Mouse (Mus musculus): ENCODE results near the gene Thap12. TPM values are rescaled to one million over a fixed set of nuclear protein-coding genes. Genes with fewer than 3 reads are reported as not detected.

Gene Thap12
- total and polyA plus RNA-seq, 3 experiments: 29.6 to 92.9 (median 70.1) TPM

- TF ChIP-seq PAX5 (IDR thresholded peaks at IDR 0.05; ENCODE audit: low read length) (no peak), RCOR1 (conservative IDR thresholded peaks at IDR 0.05; ENCODE audit: low read depth, low read length) (no peak), MYC (IDR thresholded peaks at IDR 0.05; ENCODE audit: low read depth, low read length) (no peak)
- dilution Hi-C loops (cut with MboI; ENCODE audit: extremely low pct_ligation_motif_present, extremely low pct_unique_long_range_greater_than_20kb, low sequenced_read_pairs): no loop called here
- H3K36me3 ChIP-seq (replicated peaks in 1 of 2; ENCODE audit: control insufficient read depth in 1 of 2, insufficient read depth in 1 of 2, low read length in 1 of 2): peaks cover 8 to 23% of the 10 kb centered on the region in 2 experiments
- no peak overlapping the region for H3K4me2 ChIP-seq (ENCODE audit: insufficient read depth, low read depth, poor library complexity, severe bottlenecking)
- no peak overlapping the region for H3K27ac ChIP-seq (ENCODE audit: insufficient read depth, low read depth)
- H3K79me2 ChIP-seq (replicated peaks; ENCODE audit: control insufficient read depth, extremely low read depth, insufficient read depth, poor library complexity, severe bottlenecking): no peaks in the 10 kb centered on the region
- H3K27me3 ChIP-seq (replicated peaks): no peaks in the 10 kb centered on the region
- no peak for DNase-seq (ENCODE audit: extremely low read depth)
- no peak overlapping the region for H3K4me3 ChIP-seq (replicated peaks in 1 of 3; ENCODE audit: low read depth in 2 of 3, low read length in 2 of 3, poor library complexity in 1 of 3)
- H3K9ac ChIP-seq (ENCODE audit: insufficient read depth, low read depth): no peak overlapping the region
- in situ Hi-C loops (cut with MboI; ENCODE audit: low pct_ligation_motif_present, low pct_unique_long_range_greater_than_20kb, low sequenced_read_pairs): no loop called here
- H3K9me3 ChIP-seq (replicated peaks; ENCODE audit: low read length): no peaks in the 10 kb centered on the region
- peaks cover 0 to 4% of the 10 kb centered on the region in 2 experiments; a peak in 1 of 4 replicates for H3K4me1 ChIP-seq (ENCODE audit: control insufficient read depth in 1 of 2, insufficient read depth in 2 of 2)
These were observed 18.7 kb downstream of the Thap12 start for GRCm38 (mm10) chr7:98721623-98722022.

- Histone ChIP-seq H3K36me3 (replicated peaks in 1 of 2; ENCODE audit: control insufficient read depth in 1 of 2, insufficient read depth in 1 of 2, low read length in 1 of 2) (no peaks in the 10 kb centered on the region), H3K79me2 (replicated peaks; ENCODE audit: control insufficient read depth, extremely low read depth, insufficient read depth, poor library complexity, severe bottlenecking) (no peaks in the 10 kb centered on the region), H3K4me2 (ENCODE audit: insufficient read depth, low read depth, poor library complexity, severe bottlenecking) (no peak overlapping the region), H3K9me3 (replicated peaks; ENCODE audit: low read length) (no peaks in the 10 kb centered on the region), H3K4me1 (ENCODE audit: control insufficient read depth in 1 of 2, insufficient read depth in 2 of 2) (peaks cover 11 to 14% of the 10 kb centered on the region in 2 experiments), H3K27ac (ENCODE audit: insufficient read depth, low read depth) (no peak overlapping the region), H3K9ac (ENCODE audit: insufficient read depth, low read depth) (no peak overlapping the region), H3K27me3 (replicated peaks) (no peaks in the 10 kb centered on the region), H3K4me3 (replicated peaks in 1 of 3; ENCODE audit: low read depth in 2 of 3, low read length in 2 of 3, poor library complexity in 1 of 3) (no peak overlapping the region)
- TF ChIP-seq ZC3H11A (IDR thresholded peaks at IDR 0.05; ENCODE audit: low read depth, low read length): no peak
- TF ChIP-seq TCF12 (IDR thresholded peaks at IDR 0.05; ENCODE audit: low read depth, low read length): no peak
- no peak for TF ChIP-seq POLR2A (IDR thresholded peaks at IDR 0.05; ENCODE audit: low read depth, low read length)
- TF ChIP-seq BHLHE40 (IDR thresholded peaks at IDR 0.05; ENCODE audit: low read depth, low read length): no peak
- no peak for TF ChIP-seq USF2 (conservative IDR thresholded peaks at IDR 0.05; ENCODE audit: low read depth, low read length)
- no peak for TF ChIP-seq GABPA (IDR thresholded peaks at IDR 0.05; ENCODE audit: insufficient replicate concordance, low read depth, low read length)
- TF ChIP-seq UBTF (IDR thresholded peaks at IDR 0.05; ENCODE audit: low read depth, low read length): no peak
- TF ChIP-seq MEF2A (IDR thresholded peaks at IDR 0.05; ENCODE audit: borderline replicate concordance, low read depth, low read length): no peak
- no peak for TF ChIP-seq POLR2AphosphoS2 (IDR thresholded peaks at IDR 0.05; ENCODE audit: low read depth, low read length)
- no peak for TF ChIP-seq MAFK (IDR thresholded peaks at IDR 0.05; ENCODE audit: insufficient replicate concordance, low read length)
- TF ChIP-seq TBP (conservative IDR thresholded peaks at IDR 0.05; ENCODE audit: low read depth, low read length): no peak
- in situ Hi-C loops (cut with MboI; ENCODE audit: low pct_ligation_motif_present, low pct_unique_long_range_greater_than_20kb, low sequenced_read_pairs): no loop called here
- dilution Hi-C loops (cut with MboI; ENCODE audit: extremely low pct_ligation_motif_present, extremely low pct_unique_long_range_greater_than_20kb, low sequenced_read_pairs): no loop called here
- no peak for DNase-seq (ENCODE audit: extremely low read depth)
These were observed 22.8 kb downstream of the Thap12 start for GRCm38 (mm10) chr7:98725686-98726195.

GRCm38 (mm10) chr7:98727986-98728385 lies 25.1 kb downstream of the Thap12 start:
- no peak for DNase-seq (ENCODE audit: extremely low read depth)
- Histone ChIP-seq H3K27ac (ENCODE audit: insufficient read depth, low read depth) (no peak overlapping the region), H3K4me3 (replicated peaks in 1 of 3; ENCODE audit: low read depth in 2 of 3, low read length in 2 of 3, poor library complexity in 1 of 3) (no peak overlapping the region), H3K9me3 (replicated peaks; ENCODE audit: low read length) (no peaks in the 10 kb centered on the region), H3K9ac (ENCODE audit: insufficient read depth, low read depth) (no peak overlapping the region), H3K79me2 (replicated peaks; ENCODE audit: control insufficient read depth, extremely low read depth, insufficient read depth, poor library complexity, severe bottlenecking) (no peaks in the 10 kb centered on the region), H3K36me3 (replicated peaks in 1 of 2; ENCODE audit: control insufficient read depth in 1 of 2, insufficient read depth in 1 of 2, low read length in 1 of 2) (no peaks in the 10 kb centered on the region), H3K4me1 (ENCODE audit: control insufficient read depth in 1 of 2, insufficient read depth in 2 of 2) (peaks cover 11 to 14% of the 10 kb centered on the region in 2 experiments), H3K27me3 (replicated peaks) (no peaks in the 10 kb centered on the region), H3K4me2 (ENCODE audit: insufficient read depth, low read depth, poor library complexity, severe bottlenecking) (no peak overlapping the region)
- TF ChIP-seq E2F4 (IDR thresholded peaks at IDR 0.05; ENCODE audit: insufficient replicate concordance, low read depth, low read length): no peak
- dilution Hi-C loops (cut with MboI; ENCODE audit: extremely low pct_ligation_motif_present, extremely low pct_unique_long_range_greater_than_20kb, low sequenced_read_pairs) (no loop called here), in situ Hi-C loops (cut with MboI; ENCODE audit: low pct_ligation_motif_present, low pct_unique_long_range_greater_than_20kb, low sequenced_read_pairs) (no loop called here)

All from CH12.LX (cell line).